In the genomic region with DNA sequence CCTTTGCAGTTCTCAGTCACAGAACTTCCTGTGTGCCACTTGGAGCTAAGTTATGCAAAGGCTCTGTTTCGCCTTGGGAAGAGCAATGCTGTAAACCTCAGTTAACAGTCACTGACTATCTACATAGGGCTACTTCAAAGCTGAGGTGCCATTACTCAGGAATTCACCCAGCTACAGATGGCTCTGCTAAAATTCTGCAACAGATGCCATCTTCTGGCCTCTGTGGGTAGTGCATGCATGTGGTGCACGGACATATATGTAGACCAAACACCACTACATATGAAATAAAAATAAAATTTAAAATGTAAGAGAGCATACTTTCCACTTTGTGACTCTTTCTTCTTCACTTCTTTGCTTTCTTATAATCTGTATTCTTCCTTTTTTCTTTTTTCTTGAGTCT, we compare ENCODE assay signal across 10 mouse cellular contexts. TPM values are rescaled to one million over a fixed set of nuclear protein-coding genes. Genes with fewer than 3 reads are reported as not detected.
A peak's percentile ranks its signal among the peaks of the same experiment; 100 is the strongest.
DNase-seq lines count a peak whose midpoint lies in the region; ATAC-seq lines count a peak whose summit lies in the region.
"Had no signal": no experiment of that assay in that cellular context is flagged by ENCODE, and none has a peak within 500 bp of the region (broad histone marks: within the 10 kb centered on the region; RNA-seq: fewer than 3 reads in every experiment).

No protein-coding gene starts in this region.

- no peaks in the 10 kb centered on the region for H3K27me3 ChIP-seq in neural tube, embryonic 15.5 days (replicated peaks)
- H3K27me3 ChIP-seq: heart, embryonic 13.5 days; stomach, embryonic 15.5 days had no signal

- no peak overlapping the region for H3K9ac ChIP-seq in neural tube, embryonic 15.5 days (replicated peaks)
- H3K9ac ChIP-seq: heart, embryonic 13.5 days; stomach, embryonic 15.5 days had no signal

- no peak for ATAC-seq in neural tube, embryonic 15.5 days (ENCODE audit: low FRiP score)

- intact Hi-C loops in left cerebral cortex, postnatal 25 days (cut with DNase I): loop anchor here (2.0 kb wide), 1 partner anchor 119 kb away; no protein-coding TSS in a partner anchor

- H3K36me3 ChIP-seq in neural tube, embryonic 15.5 days: no peaks in the 10 kb centered on the region
- H3K36me3 ChIP-seq: heart, embryonic 13.5 days; stomach, embryonic 15.5 days had no signal

- H3K4me1 ChIP-seq in neural tube, embryonic 15.5 days: no peaks in the 10 kb centered on the region
- H3K4me1 ChIP-seq: heart, embryonic 13.5 days had no signal

- DNase-seq in neural tube, embryonic 10.5 days (ENCODE audit: extremely low spot score, low spot score): peak; percentile 64
- DNase-seq in adipocyte (ENCODE audit: low spot score): peak; percentile 68
- peak; percentile 79 for DNase-seq in embryo, embryonic 10 days (ENCODE audit: low spot score)
- DNase-seq in hindlimb bud, embryonic 11.5 days (ENCODE audit: extremely low spot score, low read depth, low spot score): peak; percentile 86
- DNase-seq in left cerebral cortex, postnatal 25 days (ENCODE audit: low spot score in 2 of 2): peak; percentile 52 to 71
- peak; percentile 33 for DNase-seq in retina, adult 2 months (ENCODE audit: low read depth, low spot score)
- DNase-seq in yolk sac, embryonic 10.5 days (ENCODE audit: low spot score): peak; percentile 25

- 21% methylated on average over 2 of the region's 2 CpGs for WGBS in neural tube, embryonic 15.5 days

- H3K4me2 ChIP-seq in neural tube, embryonic 15.5 days: no peak overlapping the region
- H3K4me2 ChIP-seq: heart, embryonic 13.5 days; stomach, embryonic 15.5 days had no signal

- no peak overlapping the region for H3K27ac ChIP-seq in neural tube, embryonic 15.5 days (replicated peaks)
- H3K27ac ChIP-seq: heart, embryonic 13.5 days; stomach, embryonic 15.5 days had no signal

- H3K9me3 ChIP-seq in neural tube, embryonic 15.5 days (replicated peaks): no peaks in the 10 kb centered on the region
- H3K9me3 ChIP-seq: heart, embryonic 13.5 days; stomach, embryonic 15.5 days had no signal

- no peak overlapping the region for H3K4me3 ChIP-seq in neural tube, embryonic 15.5 days (replicated peaks)
- H3K4me3 ChIP-seq: heart, embryonic 13.5 days; stomach, embryonic 15.5 days had no signal

RNA-seq across cellular contexts. Expression of a gene that starts 15.2 kb away (rescaled TPM):
- 0.61 and 0.77 TPM in 2 replicates for polyA plus RNA-seq in neural tube, embryonic 15.5 days (2015; fragmentation: Nextera tagmentation; extraction: Ambion mirVana)
- not detected for total RNA-seq in left cerebral cortex, postnatal 25 days (2021)
- polyA plus RNA-seq: heart, embryonic 13.5 days had no signal

RNA-seq across cellular contexts. Expression of a gene that starts 22.5 kb away (rescaled TPM):
- not detected in 2 replicates for polyA plus RNA-seq in neural tube, embryonic 15.5 days (2015; fragmentation: Nextera tagmentation; extraction: Ambion mirVana)
- not detected for total RNA-seq in left cerebral cortex, postnatal 25 days (2021)
- polyA plus RNA-seq: heart, embryonic 13.5 days; stomach, embryonic 15.5 days had no signal

RNA-seq across cellular contexts. Expression of a gene that starts 30.2 kb away (rescaled TPM):
- polyA plus RNA-seq in neural tube, embryonic 15.5 days (2015; fragmentation: Nextera tagmentation; extraction: Ambion mirVana): 0.19 and 0.26 TPM in 2 replicates
- total RNA-seq in left cerebral cortex, postnatal 25 days (2021): not detected
- polyA plus RNA-seq: heart, embryonic 13.5 days had no signal

RNA-seq across cellular contexts. Expression of a gene that starts 43.3 kb away (rescaled TPM):
- 0.19 and 0.33 TPM in 2 replicates for polyA plus RNA-seq in neural tube, embryonic 15.5 days (2015; fragmentation: Nextera tagmentation; extraction: Ambion mirVana)
- total RNA-seq in left cerebral cortex, postnatal 25 days (2021): not detected
- polyA plus RNA-seq: heart, embryonic 13.5 days; stomach, embryonic 15.5 days had no signal

Comparison
In these comparisons a context has a peak if more than half of its experiments do, and no peak if none do; other contexts are left out.
1. DNase-seq: peak in every context shown above with its lines; median percentile 86 in hindlimb bud, embryonic 11.5 days; 79 in embryo, embryonic 10 days; 68 in adipocyte; 64 in neural tube, embryonic 10.5 days; 62 in left cerebral cortex, postnatal 25 days; 33 in retina, adult 2 months; 25 in yolk sac, embryonic 10.5 days.